Mouse (Mus musculus): Measurements from ENCODE around the gene Rtp2.

The Rtp2 gene

DNA sequence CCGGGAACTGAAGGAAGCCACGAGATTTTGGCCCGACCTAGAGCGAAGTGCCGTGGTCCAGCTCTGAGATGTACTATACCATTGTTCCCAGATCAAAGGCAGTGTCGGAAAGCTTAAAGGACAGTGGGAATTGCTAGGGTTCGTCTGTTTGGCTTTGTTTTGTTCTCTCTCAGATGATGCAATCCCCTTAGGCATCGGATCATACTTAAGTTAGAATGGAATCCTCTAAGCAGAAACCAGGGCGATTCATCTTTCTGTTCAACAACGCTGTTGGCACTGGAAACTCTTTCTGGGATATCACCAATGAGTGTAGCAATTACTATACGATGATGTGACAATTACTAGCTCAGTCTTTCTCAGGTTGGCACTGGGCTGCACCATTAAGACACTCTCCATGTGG is at the start of gene Rtp2:
Rtp2 (minus strand) TSS at position 101 of the 400 bp plus-strand sequence.
- DNase-seq = no peak

DNA sequence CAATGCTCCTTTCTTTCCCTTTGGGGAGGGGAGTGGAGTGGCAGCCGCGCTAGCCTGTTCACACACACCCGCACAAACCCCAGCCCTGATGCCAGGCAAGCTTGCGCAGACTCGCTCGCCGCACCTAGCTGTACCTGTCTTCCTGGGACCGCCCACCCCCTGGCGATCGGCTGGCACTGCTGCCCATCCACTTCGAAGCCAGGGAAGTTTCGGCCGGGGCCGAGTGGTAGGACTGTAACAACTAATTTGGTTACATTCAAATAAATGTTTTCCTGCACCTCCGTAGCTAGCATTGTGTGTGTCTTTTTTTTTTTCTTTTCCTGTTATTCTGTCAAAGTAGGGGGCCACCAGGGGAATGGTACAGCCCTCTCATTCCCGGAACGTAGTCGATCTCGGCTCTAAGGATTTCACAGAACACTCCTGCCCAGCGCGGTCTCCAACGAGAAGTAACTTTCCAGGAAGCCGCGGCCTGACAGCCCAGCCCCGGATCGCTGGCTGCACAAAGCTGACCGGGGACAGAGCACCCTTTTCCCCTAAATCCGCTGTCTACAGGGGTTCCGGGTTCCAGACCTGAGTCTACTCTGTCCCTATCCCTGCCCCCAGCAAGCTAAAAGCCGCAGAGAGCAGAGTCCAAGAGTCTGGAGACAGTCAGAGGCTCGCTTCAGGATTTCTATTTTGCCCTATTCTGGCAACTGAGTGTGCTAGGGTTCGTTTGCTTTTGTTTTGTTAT is 49.0 kb upstream of the Rtp2 start:
- peak; percentile 58 for DNase-seq

DNA sequence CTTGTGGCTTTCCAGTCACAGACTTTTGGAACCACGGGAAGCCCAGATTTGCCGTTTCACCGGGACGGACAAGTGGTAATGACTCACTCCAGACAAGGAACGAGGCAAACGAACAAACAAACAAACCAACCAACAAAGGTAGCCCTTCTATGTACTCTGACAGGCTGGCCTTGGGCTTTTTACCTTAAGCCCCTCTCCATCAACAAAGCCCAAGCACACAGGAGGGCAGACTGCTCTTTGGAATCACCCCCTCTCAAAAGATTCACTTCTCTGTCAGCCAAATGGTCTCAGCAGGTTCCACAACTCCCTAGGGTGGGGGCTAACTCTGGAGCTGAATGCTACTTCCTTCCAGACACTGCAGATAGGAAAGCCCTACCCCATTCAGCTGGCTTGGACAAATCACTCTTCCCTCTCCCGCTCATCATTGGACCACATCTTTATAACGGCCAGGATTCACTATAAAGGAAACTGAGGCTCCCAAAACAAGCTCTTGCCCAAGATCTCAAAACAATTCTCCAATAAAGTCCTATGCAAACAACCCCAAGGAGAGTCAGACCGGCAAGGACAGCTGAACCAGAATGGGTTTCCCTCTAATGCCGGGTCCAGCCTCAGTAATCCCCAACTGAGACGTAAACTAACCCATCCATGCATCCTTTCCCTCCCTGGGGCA is 48.1 kb upstream of the Rtp2 start:
- DNase-seq = peak; percentile 32

DNA sequence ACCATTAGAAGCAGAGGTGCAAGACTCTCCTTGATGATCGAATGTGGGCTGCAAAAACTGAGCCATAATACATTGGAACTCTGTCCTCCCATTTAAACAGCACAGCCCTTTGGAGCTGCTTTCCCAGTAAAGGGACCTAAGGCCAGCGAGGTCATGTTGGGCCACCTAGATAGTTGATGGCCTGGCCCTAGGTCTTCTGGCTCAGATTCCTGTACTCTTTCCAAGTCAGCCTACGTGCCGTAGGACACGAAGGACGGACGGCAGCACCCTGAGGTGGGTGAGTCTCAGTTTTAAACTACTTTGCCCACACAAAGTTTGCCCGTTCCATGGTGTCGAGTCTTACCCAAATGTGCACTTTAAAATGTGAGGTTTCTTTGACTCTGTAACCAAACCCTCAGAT is 47.3 kb upstream of the Rtp2 start:
- no peak for DNase-seq

DNA sequence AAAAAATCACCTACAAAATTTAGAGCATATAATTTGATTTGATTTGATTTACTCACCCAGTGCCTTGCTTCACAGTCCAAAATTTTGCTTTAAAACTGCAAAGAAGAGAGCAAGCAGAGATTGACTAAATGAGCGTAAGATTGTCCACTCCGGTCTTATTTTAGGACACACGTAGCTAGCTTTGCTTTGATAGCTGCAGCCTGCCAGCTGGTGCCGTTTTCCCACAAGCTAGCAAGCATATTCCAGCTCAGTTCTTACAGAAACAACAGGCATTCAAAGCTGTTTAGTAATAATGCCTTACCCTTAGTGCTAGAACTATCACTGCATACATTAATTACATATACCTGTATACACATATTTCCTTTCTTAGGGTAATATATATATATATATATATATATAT is 46.3 kb upstream of the Rtp2 start:
- DNase-seq = no peak

DNA sequence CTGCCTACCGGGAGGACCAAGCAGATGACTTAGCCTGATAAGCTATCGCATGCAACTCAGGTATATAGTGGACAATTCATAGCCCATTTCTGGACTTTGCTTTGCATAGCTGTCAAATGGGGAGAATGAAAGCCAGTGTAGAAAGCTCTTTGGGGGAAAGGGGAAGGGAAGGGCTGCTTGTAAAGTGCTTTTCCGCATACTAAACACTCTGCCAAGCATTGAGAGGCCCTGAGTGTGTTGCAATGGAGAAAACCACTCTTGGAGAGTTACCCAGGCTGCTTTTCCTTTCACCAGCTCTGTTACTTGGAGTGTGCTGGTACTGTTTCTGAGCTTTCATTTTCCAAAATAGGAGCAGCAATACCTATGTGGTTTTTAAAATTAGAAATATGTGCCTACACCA is 45.5 kb upstream of the Rtp2 start:
- no peak for DNase-seq

DNA sequence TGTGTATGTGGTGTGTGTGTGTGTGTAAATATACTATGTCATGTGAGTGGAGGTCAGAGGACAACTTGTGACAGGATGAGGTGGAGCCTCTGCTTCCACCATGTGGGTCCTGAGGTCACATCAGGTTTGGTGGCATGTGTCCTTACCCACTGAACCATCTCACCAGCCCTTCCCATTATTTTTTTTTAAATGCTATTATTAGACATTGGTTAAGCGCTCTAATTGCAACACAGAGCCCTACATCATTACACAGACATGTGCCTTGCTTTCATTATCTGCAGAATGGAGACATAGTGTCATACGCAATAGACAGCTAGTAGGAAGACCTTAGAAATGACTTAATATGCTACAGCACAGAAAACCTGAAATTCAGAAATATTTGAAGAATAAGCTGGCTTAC is 44.0 kb upstream of the Rtp2 start:
- no peak for DNase-seq

GRCm38 (mm10) chr16:23973635-23974367 is 41.6 kb upstream of the Rtp2 start:
- DNase-seq = no peak

- DNase-seq = no peak
These were observed 40.7 kb upstream of the Rtp2 start for GRCm38 (mm10) chr16:23972901-23973300.

DNA sequence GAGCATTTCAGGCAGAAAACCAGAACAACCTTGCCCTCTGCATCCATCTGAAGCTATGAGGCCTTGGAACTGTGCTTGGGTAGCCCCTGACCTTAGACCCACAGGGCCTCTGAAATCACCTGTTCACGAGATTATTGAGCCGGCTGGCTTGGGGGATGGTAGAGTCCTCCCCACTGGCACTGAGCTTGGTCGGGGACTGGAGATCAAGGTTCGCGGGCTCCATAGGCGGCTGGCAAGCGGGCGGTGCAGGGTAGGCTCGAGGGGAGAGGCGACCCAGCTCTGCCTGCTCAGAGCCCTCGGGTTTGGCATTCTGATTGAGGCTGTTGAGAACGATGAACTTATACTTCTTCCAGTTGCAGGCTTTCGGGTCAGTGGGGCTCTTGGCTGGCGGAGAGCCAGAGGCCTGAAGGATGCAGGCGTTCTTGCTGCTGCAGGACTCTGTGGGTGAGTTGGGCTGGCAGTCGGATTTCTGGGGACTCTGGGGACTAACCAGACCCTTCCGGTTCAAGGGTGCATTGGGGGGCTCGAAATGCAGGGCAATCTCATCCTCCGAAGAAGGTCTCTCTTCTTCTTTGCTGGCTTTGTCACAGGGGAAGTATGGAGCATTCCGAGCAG is 40.0 kb upstream of the Rtp2 start:
- peak; percentile 33 for DNase-seq

DNA sequence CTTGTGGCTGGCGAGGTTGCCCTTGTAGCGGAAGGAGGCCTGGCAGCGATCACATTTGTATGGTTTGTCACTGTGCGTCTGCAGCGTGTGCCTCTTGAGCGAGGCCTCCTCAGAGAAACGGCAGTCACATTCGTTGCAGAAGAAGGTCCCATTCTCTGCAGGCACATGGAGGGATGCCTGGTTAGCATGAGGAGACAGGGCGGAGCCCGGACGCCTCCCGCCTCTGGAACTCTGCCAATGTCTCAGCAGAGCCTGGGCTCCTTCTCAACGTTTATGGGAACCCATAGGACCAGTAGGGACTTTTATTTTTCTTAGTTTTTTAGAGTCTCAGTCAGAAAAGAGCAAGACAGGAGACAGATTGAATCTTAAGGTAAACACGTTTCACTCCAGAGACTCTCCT is 37.7 kb upstream of the Rtp2 start:
- DNase-seq = peak; percentile 26

DNA sequence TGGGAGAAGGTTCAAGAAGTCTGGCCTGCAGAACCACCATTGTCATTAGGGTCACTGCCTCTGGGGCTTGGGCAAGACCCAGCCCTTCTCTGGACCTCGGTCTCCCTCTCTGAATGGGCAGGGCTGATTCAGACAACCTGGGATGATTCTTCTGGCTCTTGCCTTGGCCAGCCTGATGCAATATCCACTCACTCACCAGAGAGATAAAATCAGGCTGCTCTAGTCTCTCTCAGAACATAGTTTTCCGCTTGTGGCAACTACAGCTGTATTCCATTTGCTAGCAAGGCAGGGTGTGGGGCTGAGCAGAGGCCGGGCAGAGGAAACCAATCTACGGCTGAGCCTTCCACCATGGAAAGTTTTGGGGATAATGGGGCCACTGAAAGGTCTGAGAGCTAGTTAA is 36.7 kb upstream of the Rtp2 start:
- no peak for DNase-seq

DNA sequence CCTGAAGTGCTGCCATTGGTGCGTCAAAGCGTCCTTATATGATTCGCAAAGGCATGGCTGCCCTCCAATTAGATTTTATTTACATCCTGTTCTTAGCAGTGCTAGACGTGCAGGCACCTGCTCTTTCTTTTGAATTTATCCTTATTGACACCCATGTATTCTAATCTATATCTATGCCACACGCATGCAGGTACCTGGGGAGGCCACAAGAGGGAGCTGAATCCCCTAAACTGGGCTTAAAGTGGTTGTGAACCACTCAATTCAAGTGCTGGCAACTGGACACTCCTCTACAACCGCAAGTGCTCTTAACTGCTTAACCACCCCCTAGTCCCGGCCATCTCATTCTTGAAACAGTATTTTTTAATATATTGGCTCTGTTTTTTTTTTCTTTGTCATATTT is 35.1 kb upstream of the Rtp2 start:
- DNase-seq = no peak

- DNase-seq = no peak
These were observed 33.9 kb upstream of the Rtp2 start for GRCm38 (mm10) chr16:23966066-23966465.

DNA sequence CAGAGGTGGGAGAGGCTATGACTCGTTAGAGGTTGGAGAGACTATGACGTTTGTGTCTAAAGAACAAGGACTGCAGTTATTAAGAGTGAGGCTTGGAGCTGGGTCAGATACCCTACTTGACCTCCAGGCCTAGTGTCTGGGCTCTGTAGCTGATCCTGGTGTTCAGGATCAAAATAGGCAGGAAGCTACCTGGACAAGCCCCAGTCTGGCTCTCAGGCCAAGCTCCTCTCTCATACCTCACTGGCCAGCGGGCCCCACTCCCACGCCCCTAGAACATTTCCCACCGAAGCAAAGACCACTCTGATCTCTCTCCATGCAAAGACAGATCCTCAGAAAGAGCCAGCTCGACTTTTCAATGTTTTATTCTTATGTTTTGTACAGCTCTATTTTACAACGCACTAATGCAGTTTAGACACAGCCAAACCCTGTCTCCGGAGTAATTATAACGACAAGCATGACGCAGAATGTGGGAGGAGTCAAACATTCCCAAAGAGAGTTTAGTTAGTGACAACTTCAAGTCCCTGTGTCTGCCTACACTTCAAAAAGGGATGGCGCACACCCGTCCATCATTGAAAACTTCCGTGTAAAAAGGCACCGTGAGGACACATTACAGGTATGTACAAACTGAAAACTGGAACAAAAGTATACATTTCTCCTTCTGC is 32.6 kb upstream of the Rtp2 start:
- no peak for DNase-seq

- DNase-seq = peak; percentile 21
These were observed 31.9 kb upstream of the Rtp2 start for GRCm38 (mm10) chr16:23963896-23964668.

- no peak for DNase-seq
These were observed 30.2 kb upstream of the Rtp2 start for GRCm38 (mm10) chr16:23962401-23962800.

- DNase-seq = no peak
These were observed 26.7 kb upstream of the Rtp2 start for GRCm38 (mm10) chr16:23958938-23959337.

GRCm38 (mm10) chr16:23953959-23954260 is 21.7 kb upstream of the Rtp2 start:
- DNase-seq = no peak

GRCm38 (mm10) chr16:23953189-23953958 is 21.2 kb upstream of the Rtp2 start:
- DNase-seq = no peak

- DNase-seq = no peak
These were observed 20.0 kb upstream of the Rtp2 start for GRCm38 (mm10) chr16:23952101-23952727.

Data from cerebellum, adult 11-12 months (tissue).